Mouse (Mus musculus) heart, postnatal 0 days (tissue): ENCODE results near the gene Cdc27.

ENCODE experiments used
- CTCF ChIP-seq: IDR thresholded peaks from 2 replicates; pipeline ENCODE4 v1.5.1; 2016; ENCODE audit warnings: antibody characterized with exemption, control low read depth, low read depth
- EP300 ChIP-seq: IDR thresholded peaks from 2 replicates; pipeline ENCODE4 v1.6.1; 2016; ENCODE audit warnings: antibody characterized with exemption, low read depth

DNA sequence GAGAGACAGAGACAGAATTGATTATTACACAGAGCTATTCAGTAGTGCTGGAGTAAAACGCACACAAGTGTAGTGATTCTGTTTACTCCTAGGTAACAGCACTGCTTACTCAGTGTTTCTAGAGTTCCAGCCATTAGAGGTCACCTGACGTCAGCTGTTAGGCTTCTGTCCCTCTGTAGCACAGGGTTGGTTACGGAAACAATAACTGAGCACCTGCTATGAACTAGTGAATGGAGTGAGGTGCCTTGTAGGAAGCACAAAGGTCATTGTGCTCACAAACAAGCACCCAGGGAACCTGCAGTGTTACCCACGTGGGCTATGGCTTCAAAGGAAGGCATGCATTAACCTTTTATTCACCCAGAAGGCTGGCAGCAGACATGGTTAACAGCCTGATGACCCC, 70.9 kb downstream of the Cdc27 start:
- no peak for TF ChIP-seq CTCF
- no peak for TF ChIP-seq EP300
